Mouse (Mus musculus) gonadal fat pad, adult 2 months (tissue): Measurements from ENCODE around the gene Olfr508. TPM values are rescaled to one million over a fixed set of nuclear protein-coding genes. Genes with fewer than 3 reads are reported as not detected.
"Not testable (repeated sequence)": the region's sequence is repeated elsewhere in the genome, so short reads cannot be mapped to it uniquely, and the experiment has no call there.

ENCODE experiments used
- DNase-seq: peaks from one replicate; pipeline ENCODE4 v3.0.0-alpha.2; 2012; ENCODE audit warnings: low read depth
- polyA plus RNA-seq: library from polyadenylated mRNA; depleted of rRNA; stranded (reverse); fragments of >200 nt; gene quantifications from 2 replicates; pipeline ENCODE4 v1.2.3, GENCODE M21; 2012; rRNA removed

Olfr508 gene
- polyA plus RNA-seq = not detected in 2 replicates

DNA sequence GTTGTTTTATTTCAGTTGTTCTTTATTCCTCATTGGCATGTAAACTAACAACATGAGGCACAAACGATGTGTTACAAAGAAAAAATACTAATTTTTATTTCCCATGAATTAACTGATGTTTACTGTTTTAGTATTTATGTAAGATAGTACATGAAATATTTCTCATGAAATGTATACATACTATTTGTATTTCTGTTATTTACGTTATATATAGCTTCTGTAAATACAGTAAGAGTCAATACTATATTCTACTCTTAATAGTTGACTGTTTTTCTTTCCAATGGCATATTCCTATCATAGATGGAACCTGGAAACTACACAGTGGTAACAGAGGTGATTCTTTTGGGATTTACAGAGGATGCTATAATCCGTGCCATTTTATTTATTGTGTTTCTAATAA, at the start of gene Olfr508:
Olfr508 (plus strand) TSS at position 301 of the 400 bp plus-strand sequence.
- DNase-seq = no peak

DNA sequence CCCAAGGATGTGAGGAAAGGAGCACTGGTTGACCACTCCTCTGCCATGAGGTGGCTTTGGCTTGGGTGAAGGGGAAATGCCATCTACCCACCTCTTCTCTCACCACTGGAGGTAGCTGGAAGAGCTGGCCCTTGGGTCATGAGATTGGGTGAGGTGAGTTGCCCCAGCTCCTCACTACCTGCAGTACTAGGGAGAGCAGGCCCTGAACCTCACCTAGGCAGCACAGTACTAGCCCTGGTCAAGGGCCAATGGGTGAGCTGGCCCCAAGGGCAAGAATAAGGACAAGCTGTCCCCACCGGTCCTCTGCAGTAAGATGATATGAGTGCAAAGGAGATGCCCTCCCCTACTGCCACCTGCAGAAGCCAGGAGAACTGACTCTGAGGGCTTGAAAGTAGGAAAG, 40.0 kb upstream of the Olfr508 start:
- DNase-seq = no peak

DNA sequence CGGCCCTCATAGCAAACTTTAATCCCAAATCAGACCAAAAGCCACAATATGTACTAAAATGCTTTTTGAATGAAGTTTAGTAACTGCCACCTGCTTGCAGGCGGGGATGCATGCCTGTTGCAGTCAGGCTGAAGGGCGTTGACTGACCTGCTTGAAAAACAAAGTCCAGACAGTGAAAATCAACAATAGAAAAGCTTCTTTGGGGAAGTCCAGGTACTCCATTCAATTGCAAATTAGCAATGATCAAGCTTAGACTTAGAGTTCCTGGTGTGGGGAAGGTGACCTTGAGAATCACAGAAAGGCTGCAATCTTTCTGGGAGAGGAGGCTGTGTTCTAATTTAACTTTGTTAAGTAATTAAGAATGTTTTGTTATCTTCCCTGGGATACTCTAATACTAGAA, 27.9 kb upstream of the Olfr508 start:
- not testable (repeated sequence) for DNase-seq

DNA sequence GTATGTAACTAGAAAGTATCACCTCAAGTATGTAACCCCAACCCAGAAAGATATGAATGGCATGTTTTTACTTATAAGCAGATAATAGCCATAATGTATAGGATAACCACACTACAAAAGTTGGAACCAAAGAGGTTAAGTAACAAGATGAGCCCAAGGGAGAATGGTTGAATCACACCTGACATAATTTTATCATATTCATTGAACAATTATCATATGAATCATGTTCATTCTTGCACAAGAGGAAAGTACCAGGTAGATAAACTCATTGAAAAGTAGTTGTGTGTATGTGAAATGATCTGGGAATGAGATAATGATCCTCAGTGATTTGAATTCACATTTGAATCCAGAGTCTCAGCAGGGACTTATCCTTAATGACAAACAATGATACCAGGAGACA, 19.3 kb upstream of the Olfr508 start, which contains the start of gene Olfr506:
Olfr506 (plus strand) TSS at position 301 of the 400 bp plus-strand sequence.
- no peak for DNase-seq

DNA sequence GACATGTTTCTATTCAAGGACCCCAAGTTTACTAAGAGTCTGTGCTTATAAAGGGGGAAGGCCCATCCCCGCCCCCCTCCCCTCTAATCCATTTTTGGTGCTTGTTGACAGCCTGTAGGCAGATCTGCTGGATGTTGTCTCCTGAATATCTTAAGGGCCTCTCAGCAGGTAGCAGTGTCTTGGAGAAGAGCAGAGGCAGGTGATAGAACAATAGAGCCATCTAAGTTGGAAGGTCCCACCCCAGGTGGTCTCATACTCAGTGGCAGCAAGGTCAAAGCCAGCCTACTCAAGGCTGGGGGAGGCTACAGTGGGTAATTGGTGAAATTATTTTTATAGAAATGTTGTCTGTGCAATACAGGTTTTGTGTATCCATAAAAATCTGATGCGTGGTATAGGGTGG, 15.7 kb upstream of the Olfr508 start:
- no peak for DNase-seq

DNA sequence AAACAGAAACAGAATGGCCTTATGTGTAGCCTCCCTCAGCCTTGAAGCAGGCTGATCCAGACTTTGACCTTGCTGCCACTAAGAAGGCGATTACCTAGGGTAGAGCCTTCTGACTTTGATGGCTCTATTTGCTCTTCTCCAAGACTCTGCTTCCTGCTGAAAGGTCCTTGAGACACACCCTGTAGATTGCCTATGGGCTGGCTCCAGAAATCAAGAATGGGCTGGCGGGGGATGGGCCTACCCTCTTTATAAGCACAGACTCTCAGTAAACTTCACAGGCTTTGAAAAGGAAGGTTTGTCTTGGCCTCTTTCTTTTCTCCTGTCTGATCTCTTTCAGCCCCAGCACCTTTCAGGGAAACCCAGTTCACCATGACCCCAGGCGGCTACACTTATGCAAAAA, 13.0 kb upstream of the Olfr508 start:
- DNase-seq = not testable (repeated sequence)

DNA sequence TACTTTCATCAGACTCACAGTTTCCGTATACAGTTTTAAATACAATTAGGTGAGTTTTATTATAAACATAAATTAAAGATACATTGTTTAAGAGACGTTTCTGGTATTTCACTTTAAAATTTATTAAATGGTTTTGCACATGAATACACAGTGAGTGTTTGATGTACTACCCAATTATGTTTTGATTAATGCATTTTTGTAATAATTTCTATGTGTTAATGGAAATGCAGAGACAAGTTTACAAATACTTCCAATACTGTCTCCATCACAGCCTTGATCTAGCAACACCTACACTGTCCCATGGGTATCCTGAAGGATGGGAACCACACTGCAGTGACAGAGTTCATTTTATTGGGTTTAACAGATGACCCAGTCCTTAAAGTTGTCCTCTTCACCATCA, 8.3 kb upstream of the Olfr508 start, which contains the start of gene Olfr507:
Olfr507 (plus strand) TSS at position 301 of the 400 bp plus-strand sequence.
- DNase-seq = no peak

DNA sequence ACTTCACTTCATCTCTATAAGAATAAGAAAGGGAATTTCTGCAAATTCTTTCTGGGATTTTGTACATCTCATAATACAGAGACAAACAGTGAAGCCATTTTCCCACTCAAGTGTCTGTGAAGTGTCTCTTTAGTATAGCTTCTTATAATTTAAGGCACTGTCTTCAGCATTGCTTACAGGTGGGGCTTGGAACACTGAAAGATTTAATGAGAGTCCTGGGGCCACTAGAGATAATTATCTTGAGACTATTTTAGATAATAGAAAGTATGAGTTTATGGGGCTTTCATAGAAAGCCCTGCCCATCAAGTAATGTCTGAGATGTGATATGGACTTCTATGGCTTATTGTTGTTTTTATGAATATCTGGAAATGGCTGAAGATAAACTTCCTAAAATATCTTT, 22.0 kb downstream of the Olfr508 start, which contains the start of gene Olfr509:
Olfr509 (minus strand) TSS at position 101 of the 400 bp plus-strand sequence.
- no peak for DNase-seq

DNA sequence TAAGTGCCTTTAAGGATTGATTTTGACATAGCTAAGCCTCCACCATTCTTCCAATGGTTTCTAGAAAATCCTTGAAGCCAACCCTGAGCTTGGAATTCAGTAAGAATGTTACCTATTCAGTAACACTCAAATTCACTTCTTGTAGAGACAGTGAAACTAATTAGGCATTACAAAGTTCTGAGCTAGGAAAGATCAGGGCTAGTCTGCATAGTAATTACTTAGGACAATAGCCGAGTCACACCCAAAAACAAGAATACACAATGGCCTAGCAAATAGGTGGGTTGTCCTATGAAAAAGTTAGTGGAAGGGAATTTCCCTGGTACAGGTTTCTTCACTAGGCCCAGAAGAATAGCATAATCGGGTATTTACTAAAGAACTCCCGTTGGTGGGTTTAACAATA, 32.6 kb downstream of the Olfr508 start:
- no peak for DNase-seq

DNA sequence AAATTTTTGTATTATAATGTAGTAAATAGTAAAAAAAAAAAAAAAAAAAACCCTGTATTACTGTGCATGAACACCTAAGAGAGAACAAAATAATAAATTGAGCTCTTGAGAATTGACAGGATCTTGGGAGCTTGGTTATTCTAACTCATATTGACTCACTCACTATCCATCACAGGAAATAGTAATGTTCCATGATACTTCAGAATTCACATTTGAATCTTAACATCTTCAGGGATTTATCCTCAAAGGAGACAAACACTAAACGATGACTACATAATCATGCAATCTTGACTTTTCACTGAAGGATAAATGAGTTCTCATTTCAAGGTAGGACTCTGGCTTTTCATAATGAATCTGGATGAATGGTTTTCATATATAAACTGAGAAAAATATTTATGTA, 36.3 kb downstream of the Olfr508 start, which contains the start of gene Olfr510:
Olfr510 (plus strand) TSS at position 301 of the 400 bp plus-strand sequence.
- DNase-seq = no peak

DNA sequence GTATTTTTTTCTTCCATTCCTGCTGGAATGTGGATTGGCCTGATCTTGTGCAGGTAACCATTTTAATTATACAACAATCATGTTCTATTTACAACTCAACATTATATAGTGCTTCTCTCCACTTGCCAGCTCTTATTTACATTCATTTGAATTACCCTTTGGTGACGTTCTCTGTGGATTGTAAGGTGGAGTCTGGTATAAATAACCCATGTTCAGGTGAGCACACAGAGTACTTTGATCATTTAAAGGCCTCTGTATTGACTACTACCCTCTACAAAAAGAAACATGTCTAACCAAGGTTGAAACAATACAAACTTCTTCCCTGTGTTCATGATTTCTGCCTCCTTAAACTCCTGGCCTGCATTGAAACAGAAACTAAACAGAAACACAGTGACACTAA, 41.3 kb downstream of the Olfr508 start:
- no peak for DNase-seq

DNA sequence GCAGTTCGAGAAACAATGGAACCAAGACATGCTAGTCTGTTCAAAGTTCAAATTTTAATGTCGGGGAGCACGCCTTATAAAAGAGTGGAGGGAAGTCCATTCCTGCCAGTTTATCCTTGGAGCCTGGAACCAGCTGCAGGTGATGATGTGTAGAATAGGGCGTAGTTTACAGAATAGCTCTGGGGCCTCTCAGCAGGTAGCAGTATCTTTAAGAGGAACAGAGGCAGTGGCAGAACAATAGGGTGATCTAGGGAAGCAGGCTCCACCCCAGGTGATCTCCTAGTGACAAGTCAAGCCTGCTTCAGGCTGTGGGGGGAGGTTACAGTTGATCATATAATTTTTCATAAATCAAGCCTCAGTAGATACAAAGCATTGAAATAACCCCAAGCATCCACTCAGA, 49.1 kb downstream of the Olfr508 start:
- DNase-seq = no peak

Other genes with a start within 250 kb of the Olfr508 start
- gene Olfr495, start 236.8 kb upstream of the Olfr508 start, polyA plus RNA-seq = not detected in 2 replicates
- not detected in 2 replicates for gene Olfr497, start 209.6 kb upstream of the Olfr508 start, polyA plus RNA-seq
- gene Olfr498, start 164.7 kb upstream of the Olfr508 start, polyA plus RNA-seq = not detected in 2 replicates
- gene Olfr502, start 104.9 kb upstream of the Olfr508 start, polyA plus RNA-seq = not detected in 2 replicates
- not detected in 2 replicates for gene Olfr503, start 85.5 kb upstream of the Olfr508 start, polyA plus RNA-seq
- not detected in 2 replicates for gene Olfr504, start 64.2 kb upstream of the Olfr508 start, polyA plus RNA-seq
- gene Olfr506, start 19.2 kb upstream of the Olfr508 start, polyA plus RNA-seq = not detected in 2 replicates
- not detected in 2 replicates for gene Olfr507, start 8.2 kb upstream of the Olfr508 start, polyA plus RNA-seq
- not detected in 2 replicates for gene Olfr509, start 21.9 kb downstream of the Olfr508 start, polyA plus RNA-seq
- gene Olfr510, start 36.4 kb downstream of the Olfr508 start, polyA plus RNA-seq = not detected in 2 replicates
- not detected in 2 replicates for gene Olfr512, start 83.3 kb downstream of the Olfr508 start, polyA plus RNA-seq
- gene Olfr513, start 121.0 kb downstream of the Olfr508 start, polyA plus RNA-seq = not detected in 2 replicates
- not detected in 2 replicates for gene Olfr514, start 196.0 kb downstream of the Olfr508 start, polyA plus RNA-seq
- not detected in 2 replicates for gene Olfr516, start 220.5 kb downstream of the Olfr508 start, polyA plus RNA-seq
- not detected in 2 replicates for gene Olfr517, start 242.4 kb downstream of the Olfr508 start, polyA plus RNA-seq